Comparison of ENCODE assay signal across 28 mouse cellular contexts in the genomic region with DNA sequence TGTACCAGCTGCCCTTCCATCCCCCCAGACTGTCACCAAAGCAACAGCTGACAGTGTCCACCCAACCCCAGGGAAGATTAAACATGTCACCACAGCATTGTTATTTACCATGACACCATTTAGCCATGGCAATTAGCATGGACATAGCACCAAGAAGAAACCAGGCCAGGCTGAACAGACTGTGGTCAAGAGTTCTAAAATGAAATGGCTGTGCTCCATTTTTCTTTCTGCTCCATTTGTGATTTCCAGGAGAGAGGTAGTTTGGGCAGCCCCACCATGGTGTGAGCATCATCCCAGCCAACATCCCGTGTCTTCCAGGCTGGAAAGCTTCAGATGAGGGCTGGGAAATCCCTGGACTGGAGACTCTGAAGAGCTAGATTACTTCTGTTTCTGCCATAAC.
DNase-seq lines count a peak whose midpoint lies in the region; ATAC-seq and TF ChIP-seq lines count a peak whose summit lies in the region.
"Had no signal": no experiment of that assay in that cellular context is flagged by ENCODE, and none has a peak within 500 bp of the region (broad histone marks: within the 10 kb centered on the region; RNA-seq: fewer than 3 reads in every experiment).

No protein-coding gene starts in this region.

- H3K9me3 ChIP-seq in hindbrain, embryonic 15.5 days, result no peaks in the 10 kb centered on the region
- H3K9me3 ChIP-seq in hindbrain, embryonic 12.5 days (replicated peaks), result no peaks in the 10 kb centered on the region
- H3K9me3 ChIP-seq: embryonic facial prominence, embryonic 12.5 days; forebrain, embryonic 10.5 days; forebrain, embryonic 15.5 days; heart, embryonic 12.5 days; limb, embryonic 10.5 days; limb, embryonic 15.5 days; liver, embryonic 13.5 days; neural tube, embryonic 13.5 days; stomach, embryonic 15.5 days had no signal

- WGBS in hindbrain, embryonic 15.5 days, result 55% methylated on average over 1 of the region's 1 CpGs
- WGBS in hindbrain, embryonic 12.5 days, result 71% methylated on average over 1 of the region's 1 CpGs

- H3K4me3 ChIP-seq in hindbrain, embryonic 15.5 days, result no peak overlapping the region
- H3K4me3 ChIP-seq in hindbrain, embryonic 12.5 days, result no peak overlapping the region
- H3K4me3 ChIP-seq: embryonic facial prominence, embryonic 12.5 days; forebrain, embryonic 10.5 days; forebrain, embryonic 15.5 days; gastrocnemius, adult 2 months; heart, embryonic 12.5 days; layer of hippocampus, adult 2 months; limb, embryonic 10.5 days; limb, embryonic 15.5 days; liver, embryonic 13.5 days; neural tube, embryonic 13.5 days; stomach, embryonic 15.5 days had no signal

- TF ChIP-seq CTCF in brain, embryonic 14.5 days (IDR thresholded peaks at IDR 0.05; ENCODE audit: borderline replicate concordance, extremely low read depth, insufficient read depth, insufficient read length), result no peak

- ATAC-seq in hindbrain, embryonic 15.5 days (ENCODE audit: low FRiP score, low read depth), result peak; percentile 65; the same call in 1 of the 2 replicates
- no peak for ATAC-seq in hindbrain, embryonic 12.5 days (ENCODE audit: low FRiP score)
- ATAC-seq: forebrain, embryonic 15.5 days had no signal

- H3K27me3 ChIP-seq in hindbrain, embryonic 15.5 days, result no peaks in the 10 kb centered on the region
- H3K27me3 ChIP-seq in hindbrain, embryonic 12.5 days, result no peaks in the 10 kb centered on the region
- H3K27me3 ChIP-seq: embryonic facial prominence, embryonic 12.5 days; forebrain, embryonic 15.5 days; heart, embryonic 12.5 days; limb, embryonic 15.5 days; liver, embryonic 13.5 days; neural tube, embryonic 13.5 days; stomach, embryonic 15.5 days had no signal

- H3K36me3 ChIP-seq in hindbrain, embryonic 15.5 days, result no peaks in the 10 kb centered on the region
- H3K36me3 ChIP-seq in hindbrain, embryonic 12.5 days, result no peaks in the 10 kb centered on the region
- H3K36me3 ChIP-seq: embryonic facial prominence, embryonic 12.5 days; forebrain, embryonic 10.5 days; forebrain, embryonic 15.5 days; heart, embryonic 12.5 days; limb, embryonic 10.5 days; limb, embryonic 15.5 days; liver, embryonic 13.5 days; neural tube, embryonic 13.5 days; stomach, embryonic 15.5 days had no signal

- peaks cover 17% of the 10 kb centered on the region for H3K4me1 ChIP-seq in hindbrain, embryonic 15.5 days (replicated peaks)
- H3K4me1 ChIP-seq in hindbrain, embryonic 12.5 days, result peaks cover 9% of the 10 kb centered on the region
- H3K4me1 ChIP-seq: heart, embryonic 12.5 days; liver, embryonic 13.5 days; stomach, embryonic 15.5 days had no signal

- peak; percentile 66 to 82 for DNase-seq in cerebellum, postnatal 14 days
- no peak for DNase-seq in cerebellum, adult 8-10 months
- DNase-seq in brain, embryonic 14.5 days (ENCODE audit: low read depth), result peak; percentile 19
- DNase-seq in retina, postnatal 1 day, result peak; percentile 84
- DNase-seq in kidney, adult 18-20 months, result no peak
- DNase-seq: adrenal gland, postnatal 25 days; gastrocnemius, adult 2 months; gastrocnemius, postnatal 36 days; heart, adult 18-20 months; heart, postnatal 4 days; kidney, adult 2 months; kidney, postnatal 36 days; liver, embryonic 13.5 days; lung, adult 2 months; lung, postnatal 10 days; right cerebral cortex, postnatal 25 days had no signal

- no peak for TF ChIP-seq POLR2A in brain, embryonic 14.5 days (IDR thresholded peaks at IDR 0.05; ENCODE audit: borderline replicate concordance, extremely low read depth, insufficient read depth, insufficient read length, poor library complexity, severe bottlenecking)

- H3K9ac ChIP-seq in hindbrain, embryonic 15.5 days, result no peak overlapping the region
- H3K9ac ChIP-seq in hindbrain, embryonic 12.5 days, result no peak overlapping the region
- H3K9ac ChIP-seq: embryonic facial prominence, embryonic 12.5 days; forebrain, embryonic 15.5 days; heart, embryonic 12.5 days; limb, embryonic 15.5 days; liver, embryonic 13.5 days; neural tube, embryonic 13.5 days; stomach, embryonic 15.5 days had no signal

- no peak overlapping the region for H3K27ac ChIP-seq in hindbrain, embryonic 15.5 days (replicated peaks)
- no peak overlapping the region for H3K27ac ChIP-seq in hindbrain, embryonic 12.5 days
- H3K27ac ChIP-seq: embryonic facial prominence, embryonic 12.5 days; forebrain, embryonic 10.5 days; forebrain, embryonic 15.5 days; gastrocnemius, adult 2 months; layer of hippocampus, adult 2 months; limb, embryonic 10.5 days; limb, embryonic 15.5 days; liver, embryonic 13.5 days; macrophage; neural tube, embryonic 13.5 days; stomach, embryonic 15.5 days had no signal

- H3K4me2 ChIP-seq in hindbrain, embryonic 15.5 days, result no peak overlapping the region
- no peak overlapping the region for H3K4me2 ChIP-seq in hindbrain, embryonic 12.5 days (replicated peaks)
- H3K4me2 ChIP-seq: embryonic facial prominence, embryonic 12.5 days; forebrain, embryonic 15.5 days; heart, embryonic 12.5 days; limb, embryonic 15.5 days; liver, embryonic 13.5 days; neural tube, embryonic 13.5 days; stomach, embryonic 15.5 days had no signal

Comparison
In these comparisons a context has a peak if more than half of its experiments do, and no peak if none do; other contexts are left out.
1. DNase-seq: peak in cerebellum, postnatal 14 days (2 of 2), brain, embryonic 14.5 days (single experiment) and retina, postnatal 1 day (single experiment); none in cerebellum, adult 8-10 months (single experiment) and kidney, adult 18-20 months (single experiment).